Mouse (Mus musculus): Measurements from ENCODE around the gene Rad51b. TPM values are rescaled to one million over a fixed set of nuclear protein-coding genes. Genes with fewer than 3 reads are reported as not detected.
"Not testable (repeated sequence)": the region's sequence is repeated elsewhere in the genome, so short reads cannot be mapped to it uniquely, and the experiment has no call there.

Rad51b gene
- polyA plus RNA-seq, 1 experiment from 2014 or later: 7.1 TPM

DNA sequence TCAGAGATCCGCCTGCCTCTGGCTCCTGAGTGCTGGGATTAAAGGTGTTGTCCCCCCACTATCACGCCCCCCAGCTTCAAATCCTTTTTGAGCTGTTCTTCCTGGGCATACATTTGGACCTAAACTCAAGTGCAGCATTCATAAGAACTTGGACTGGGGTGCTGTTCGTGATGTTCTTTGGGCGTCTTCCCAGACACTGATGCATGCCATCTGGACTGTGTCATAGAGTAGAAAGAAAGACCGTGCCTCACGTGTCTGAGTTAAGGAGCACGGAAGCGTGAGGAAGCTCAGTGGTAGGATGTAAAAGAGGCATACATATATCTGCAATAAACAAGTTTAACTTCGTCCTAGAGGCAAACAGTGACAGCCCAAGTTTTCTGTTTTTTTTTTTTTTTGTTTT, 4.7 kb downstream of the Rad51b start:
- Histone ChIP-seq H3K36me3 (replicated peaks) (peaks cover 13% of the 10 kb centered on the region), H3K9me3 (no peaks in the 10 kb centered on the region), H3K4me3 (no peak overlapping the region), H3K27me3 (ENCODE audit: poor library complexity, severe bottlenecking) (no peaks in the 10 kb centered on the region), H3K4me1 (peaks cover 8% of the 10 kb centered on the region), H3K27ac (no peak overlapping the region)
- WGBS: 92% methylated on average over 9 of the region's 9 CpGs
- no peak for DNase-seq (ENCODE audit: extremely low spot score, low spot score)

DNA sequence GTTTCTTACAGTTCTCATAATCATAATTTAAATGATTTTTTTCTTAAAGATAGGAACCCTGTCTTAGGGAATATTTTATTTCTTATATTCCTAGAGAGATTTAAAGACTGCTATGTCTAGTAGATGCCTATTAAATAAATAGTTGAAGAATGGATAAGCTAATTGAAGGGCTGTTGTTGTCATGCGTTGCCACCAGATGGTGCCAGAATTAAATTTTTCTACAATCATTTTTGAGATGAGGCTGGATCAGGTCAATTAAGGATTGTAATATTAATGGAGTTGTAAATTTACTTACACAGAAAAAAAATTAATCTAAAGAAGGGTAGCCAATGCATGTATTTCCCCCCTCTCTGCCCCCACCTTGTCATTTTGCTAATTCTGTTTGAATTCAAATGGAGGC, 8.0 kb downstream of the Rad51b start:
- no peak overlapping the region for H3K4me3 ChIP-seq
- H3K36me3 ChIP-seq (replicated peaks): peaks cover 13% of the 10 kb centered on the region
- H3K4me1 ChIP-seq: no peaks in the 10 kb centered on the region
- H3K9me3 ChIP-seq: no peaks in the 10 kb centered on the region
- no peak overlapping the region for H3K27ac ChIP-seq
- no peaks in the 10 kb centered on the region for H3K27me3 ChIP-seq (ENCODE audit: poor library complexity, severe bottlenecking)
- no peak for DNase-seq (ENCODE audit: extremely low spot score, low spot score)
- WGBS: 57% methylated on average over 1 of the region's 1 CpGs

GRCm38 (mm10) chr12:79306013-79306412, 8.9 kb downstream of the Rad51b start:
- Histone ChIP-seq H3K27me3 (ENCODE audit: poor library complexity, severe bottlenecking) (no peaks in the 10 kb centered on the region), H3K36me3 (replicated peaks) (peaks cover 13% of the 10 kb centered on the region)
- WGBS: 84% methylated on average over 4 of the region's 4 CpGs

GRCm38 (mm10) chr12:79313721-79314120, 16.6 kb downstream of the Rad51b start:
- Histone ChIP-seq H3K9me3 (no peaks in the 10 kb centered on the region), H3K36me3 (replicated peaks) (peaks cover 3% of the 10 kb centered on the region; the same call in 1 of the 2 replicates), H3K27ac (no peak overlapping the region), H3K4me1 (no peaks in the 10 kb centered on the region), H3K4me3 (no peak overlapping the region), H3K27me3 (ENCODE audit: poor library complexity, severe bottlenecking) (no peaks in the 10 kb centered on the region)
- 87% methylated on average over 4 of the region's 4 CpGs for WGBS
- DNase-seq (ENCODE audit: extremely low spot score, low spot score): no peak

More at GRCm38 (mm10) chr12:79306013-79306412, 8.9 kb downstream of the Rad51b start:
- Histone ChIP-seq H3K27ac (no peak overlapping the region), H3K9me3 (no peaks in the 10 kb centered on the region), H3K4me1 (no peaks in the 10 kb centered on the region), H3K4me3 (no peak overlapping the region)
- DNase-seq (ENCODE audit: extremely low spot score, low spot score): no peak

GRCm38 (mm10) chr12:79317339-79317738, 20.3 kb downstream of the Rad51b start:
- no peak for DNase-seq (ENCODE audit: extremely low spot score, low spot score)
- H3K4me1 ChIP-seq: no peaks in the 10 kb centered on the region
- no peak overlapping the region for H3K27ac ChIP-seq
- 97% methylated on average over 5 of the region's 5 CpGs for WGBS
- no peaks in the 10 kb centered on the region for H3K27me3 ChIP-seq (ENCODE audit: poor library complexity, severe bottlenecking)
- H3K36me3 ChIP-seq (replicated peaks): peaks cover 3% of the 10 kb centered on the region; the same call in 1 of the 2 replicates
- H3K9me3 ChIP-seq: no peaks in the 10 kb centered on the region
- H3K4me3 ChIP-seq: no peak overlapping the region

DNA sequence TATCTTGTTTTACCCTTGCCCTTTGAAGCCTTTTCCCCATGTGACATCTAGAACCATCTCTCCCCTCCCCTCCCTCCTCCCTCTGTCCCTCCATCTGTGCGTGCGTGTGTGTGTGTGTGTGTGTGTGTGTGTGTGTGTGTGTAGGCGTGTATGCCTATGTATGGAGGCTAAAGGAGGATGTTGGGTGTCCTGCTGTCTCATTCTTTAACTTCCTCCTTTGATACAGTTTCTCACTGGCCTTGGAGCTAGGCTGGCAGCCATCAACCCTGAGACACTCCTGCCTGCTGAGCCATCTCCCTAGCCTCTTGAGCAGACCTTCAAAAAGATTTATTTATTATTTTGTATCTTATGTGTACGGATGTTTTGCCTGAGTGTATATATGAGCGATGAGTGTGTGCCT, 23.8 kb downstream of the Rad51b start:
- 93% methylated on average over 5 of the region's 5 CpGs for WGBS
- no peaks in the 10 kb centered on the region for H3K9me3 ChIP-seq
- no peak for DNase-seq (ENCODE audit: extremely low spot score, low spot score)
- no peaks in the 10 kb centered on the region for H3K27me3 ChIP-seq (ENCODE audit: poor library complexity, severe bottlenecking)
- no peak overlapping the region for H3K4me3 ChIP-seq
- no peaks in the 10 kb centered on the region for H3K4me1 ChIP-seq
- H3K36me3 ChIP-seq (replicated peaks): no peaks in the 10 kb centered on the region; the same call in 1 of the 2 replicates
- no peak overlapping the region for H3K27ac ChIP-seq

GRCm38 (mm10) chr12:79322539-79322938, 25.5 kb downstream of the Rad51b start:
- not testable (repeated sequence) for DNase-seq (ENCODE audit: extremely low spot score, low spot score); H3K9me3 ChIP-seq; H3K4me1 ChIP-seq; H3K4me3 ChIP-seq; H3K27me3 ChIP-seq (ENCODE audit: poor library complexity, severe bottlenecking); H3K36me3 ChIP-seq (replicated peaks); H3K27ac ChIP-seq
- 76% methylated on average over 2 of the region's 2 CpGs for WGBS

DNA sequence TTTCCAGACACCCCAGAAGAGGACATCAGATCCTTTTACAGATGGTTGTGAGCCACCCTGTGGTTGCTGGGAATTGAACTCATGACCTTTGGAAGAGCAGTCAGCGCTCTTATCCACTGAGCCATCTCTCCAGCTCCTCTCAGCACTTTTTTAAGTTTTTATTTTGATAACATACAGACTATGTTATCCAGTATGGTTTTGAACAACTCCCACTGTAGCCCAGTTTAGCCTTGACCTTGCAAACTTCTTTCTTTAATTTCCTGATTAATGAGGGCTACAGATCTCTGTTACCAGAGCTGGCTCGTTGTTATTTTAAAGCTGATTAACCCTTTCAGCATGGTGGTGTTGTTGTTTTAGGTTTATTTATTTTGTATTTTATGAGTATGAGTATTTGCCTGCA, 29.2 kb downstream of the Rad51b start:
- Histone ChIP-seq H3K4me1 (no peaks in the 10 kb centered on the region), H3K4me3 (no peak overlapping the region), H3K9me3 (no peaks in the 10 kb centered on the region), H3K27ac (no peak overlapping the region), H3K36me3 (replicated peaks) (no peaks in the 10 kb centered on the region; the same call in 1 of the 2 replicates), H3K27me3 (ENCODE audit: poor library complexity, severe bottlenecking) (no peaks in the 10 kb centered on the region)
- WGBS: 81% methylated on average over 2 of the region's 2 CpGs
- no peak for DNase-seq (ENCODE audit: extremely low spot score, low spot score)

- H3K36me3 ChIP-seq (replicated peaks): no peaks in the 10 kb centered on the region; the same call in 1 of the 2 replicates
- WGBS: 74% methylated on average over 2 of the region's 2 CpGs
These were observed 29.7 kb downstream of the Rad51b start for GRCm38 (mm10) chr12:79326745-79327144.

DNA sequence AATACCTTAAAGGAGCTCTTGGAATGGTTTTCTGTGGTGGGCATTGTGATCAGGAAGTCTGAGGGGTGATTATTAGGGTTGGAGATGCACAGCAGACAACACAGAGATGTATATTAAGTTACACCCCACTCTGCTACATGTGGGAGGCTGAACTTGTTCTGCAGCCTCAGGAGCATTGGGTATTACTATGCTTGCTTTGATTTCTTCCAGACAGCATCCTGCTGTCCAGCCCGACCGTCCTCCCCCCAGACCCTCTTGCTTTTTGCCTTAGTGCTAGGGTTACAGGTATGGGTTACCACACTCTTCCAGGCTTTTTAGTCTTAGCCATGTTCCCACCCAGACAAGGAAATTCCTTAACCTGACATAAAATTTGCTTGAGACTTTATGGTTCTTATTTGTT, 30.8 kb downstream of the Rad51b start:
- Histone ChIP-seq H3K27ac (no peak overlapping the region), H3K36me3 (replicated peaks) (no peaks in the 10 kb centered on the region; the same call in 1 of the 2 replicates), H3K4me1 (no peaks in the 10 kb centered on the region), H3K27me3 (ENCODE audit: poor library complexity, severe bottlenecking) (no peaks in the 10 kb centered on the region), H3K9me3 (no peaks in the 10 kb centered on the region), H3K4me3 (no peak overlapping the region)
- WGBS: 77% methylated on average over 2 of the region's 2 CpGs
- DNase-seq (ENCODE audit: extremely low spot score, low spot score): no peak

More at GRCm38 (mm10) chr12:79326745-79327144, 29.7 kb downstream of the Rad51b start:
- Histone ChIP-seq H3K4me1 (no peaks in the 10 kb centered on the region), H3K27me3 (ENCODE audit: poor library complexity, severe bottlenecking) (no peaks in the 10 kb centered on the region), H3K4me3 (no peak overlapping the region), H3K27ac (no peak overlapping the region), H3K9me3 (no peaks in the 10 kb centered on the region)
- no peak for DNase-seq (ENCODE audit: extremely low spot score, low spot score)

- DNase-seq (ENCODE audit: extremely low spot score, low spot score): no peak
- no peak overlapping the region for H3K27ac ChIP-seq
- 85% methylated on average over 2 of the region's 2 CpGs for WGBS
These were observed 33.5 kb downstream of the Rad51b start for GRCm38 (mm10) chr12:79330571-79330970.

GRCm38 (mm10) chr12:79331722-79332121, 34.6 kb downstream of the Rad51b start:
- H3K9me3 ChIP-seq: peaks cover 13% of the 10 kb centered on the region; the same call in 1 of the 2 replicates
- peaks cover 15% of the 10 kb centered on the region for H3K36me3 ChIP-seq (replicated peaks)
- 85% methylated on average over 4 of the region's 4 CpGs for WGBS
- no peaks in the 10 kb centered on the region for H3K4me1 ChIP-seq
- DNase-seq (ENCODE audit: extremely low spot score, low spot score): no peak
- H3K4me3 ChIP-seq: no peak overlapping the region
- no peak overlapping the region for H3K27ac ChIP-seq
- H3K27me3 ChIP-seq (ENCODE audit: poor library complexity, severe bottlenecking): no peaks in the 10 kb centered on the region

More at GRCm38 (mm10) chr12:79330571-79330970, 33.5 kb downstream of the Rad51b start:
- Histone ChIP-seq H3K9me3 (peaks cover 13% of the 10 kb centered on the region; the same call in 1 of the 2 replicates), H3K27me3 (ENCODE audit: poor library complexity, severe bottlenecking) (no peaks in the 10 kb centered on the region), H3K4me3 (no peak overlapping the region), H3K4me1 (no peaks in the 10 kb centered on the region), H3K36me3 (replicated peaks) (peaks cover 15% of the 10 kb centered on the region)

DNA sequence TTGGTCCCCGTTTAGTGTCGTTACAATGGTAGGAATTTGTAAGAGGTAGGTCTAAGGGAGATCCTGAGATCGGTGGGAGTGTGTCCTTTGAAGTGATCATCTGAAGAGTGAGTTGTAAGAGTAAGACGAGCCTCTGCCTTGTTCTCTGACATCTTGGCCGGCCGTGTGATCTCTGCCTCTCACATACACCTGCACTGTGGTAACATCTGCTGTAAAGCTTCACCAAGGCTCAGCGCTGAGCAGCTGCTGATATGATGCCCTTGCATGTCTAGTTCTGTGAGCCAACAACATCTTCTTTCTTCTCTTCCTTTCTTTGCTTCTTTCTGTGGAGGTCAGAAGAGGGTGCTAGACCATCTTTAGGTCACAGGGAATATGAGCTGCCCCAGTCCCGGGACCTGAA, 41.7 kb downstream of the Rad51b start:
- H3K4me3 ChIP-seq: no peak overlapping the region
- H3K4me1 ChIP-seq: peaks cover 12% of the 10 kb centered on the region
- H3K27ac ChIP-seq: no peak overlapping the region
- H3K9me3 ChIP-seq: peaks cover 11% of the 10 kb centered on the region; the same call in 1 of the 2 replicates
- peaks cover 14% of the 10 kb centered on the region for H3K36me3 ChIP-seq (replicated peaks)
- 92% methylated on average over 8 of the region's 8 CpGs for WGBS
- no peaks in the 10 kb centered on the region for H3K27me3 ChIP-seq (ENCODE audit: poor library complexity, severe bottlenecking)
- no peak for DNase-seq (ENCODE audit: extremely low spot score, low spot score)

DNA sequence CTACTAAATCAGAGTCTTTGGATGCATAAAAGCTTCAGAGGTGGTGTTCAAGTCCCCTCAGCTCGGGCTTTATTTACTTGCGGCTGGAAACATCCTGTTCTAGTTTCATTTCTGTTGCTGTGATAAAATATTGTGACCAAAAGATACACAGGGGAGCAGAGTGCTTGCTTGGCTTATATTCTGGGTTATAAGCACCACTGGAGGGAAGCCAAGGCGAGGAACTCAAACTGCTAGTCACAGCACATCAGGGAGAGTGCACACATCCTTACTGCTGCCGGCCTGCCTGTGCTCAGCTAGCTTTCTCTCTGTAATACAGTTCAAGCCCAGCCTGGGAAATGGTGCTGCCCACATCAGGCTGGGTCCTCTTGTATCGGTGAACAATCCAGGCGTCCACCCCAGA, 43.4 kb downstream of the Rad51b start:
- H3K36me3 ChIP-seq (replicated peaks): no peaks in the 10 kb centered on the region
- H3K27me3 ChIP-seq (ENCODE audit: poor library complexity, severe bottlenecking): no peaks in the 10 kb centered on the region
- H3K4me1 ChIP-seq: peaks cover 12% of the 10 kb centered on the region
- H3K4me3 ChIP-seq: no peak overlapping the region
- no peak for DNase-seq (ENCODE audit: extremely low spot score, low spot score)
- no peaks in the 10 kb centered on the region for H3K9me3 ChIP-seq
- WGBS: 82% methylated on average over 6 of the region's 6 CpGs
- no peak overlapping the region for H3K27ac ChIP-seq

Measured in forebrain, embryonic 10.5 days (tissue).